Mouse (Mus musculus) MEL (cell line): Measurements from ENCODE around the gene Erp29. TPM values are rescaled to one million over a fixed set of nuclear protein-coding genes. Genes with fewer than 3 reads are reported as not detected.

Experiments used
- DNase-seq: peaks from one replicate; pipeline ENCODE4 v3.0.0; 2011; ENCODE audit warnings: low read depth, low spot score
- H3K27ac ChIP-seq: 2 replicates; pipeline ENCODE4 v1.5.1; 2012; ENCODE audit warnings: low read depth, mild to moderate bottlenecking, control low read depth, low read length, moderate library complexity; ENCODE audit not compliant: control insufficient read depth
- H3K27me3 ChIP-seq, 2 experiments: fragments of 150-350 bp in 1 of 2; sonication (generic) in 1 of 2; 2 replicates each; pipeline ENCODE4 v1.6.1; 2012; ENCODE audit warnings: low read length in 2 of 2, mild to moderate bottlenecking in 2 of 2, improper control_type of control experiment in 1 of 2, moderate library complexity in 1 of 2; ENCODE audit not compliant: insufficient read depth in 2 of 2, control insufficient read depth in 1 of 2
- H3K36me3 ChIP-seq, 2 experiments: 2 replicates each; pipeline ENCODE4 v1.6.1; 2012 to 2014; ENCODE audit warnings: low read length in 2 of 2, improper control_type of control experiment in 1 of 2, inconsistent platforms in 1 of 2, mild to moderate bottlenecking in 1 of 2; ENCODE audit not compliant: insufficient read depth in 2 of 2, control insufficient read depth in 1 of 2
- H3K4me1 ChIP-seq, 2 experiments: fragments of 150-350 bp in 1 of 2; sonication (generic) in 1 of 2; 2 replicates each; pipeline ENCODE4 v1.6.1; 2012; ENCODE audit warnings: low read length in 2 of 2, improper control_type of control experiment in 1 of 2, mild to moderate bottlenecking in 1 of 2; ENCODE audit not compliant: insufficient read depth in 2 of 2, control insufficient read depth in 1 of 2
- H3K4me3 ChIP-seq, 2 experiments: fragments of 150-350 bp in 1 of 2; sonication (generic) in 1 of 2; 2 replicates each; pipeline ENCODE4 v1.5.1; 2012; ENCODE audit warnings: low read depth in 2 of 2, low read length in 2 of 2, mild to moderate bottlenecking in 2 of 2, moderate library complexity in 2 of 2, control low read depth in 1 of 2, improper control_type of control experiment in 1 of 2; ENCODE audit not compliant: control insufficient read depth in 1 of 2, insufficient read depth in 1 of 2
- H3K79me2 ChIP-seq: 2 replicates; pipeline ENCODE4 v1.6.1; 2012; ENCODE audit warnings: mild to moderate bottlenecking, low read length, moderate library complexity; ENCODE audit not compliant: control insufficient read depth, poor library complexity, insufficient read depth
- H3K9ac ChIP-seq: 2 replicates; pipeline ENCODE4 v1.6.1; 2012; ENCODE audit warnings: low read depth, mild to moderate bottlenecking, control low read depth, low read length, moderate library complexity; ENCODE audit not compliant: control insufficient read depth, poor library complexity, severe bottlenecking
- H3K9me3 ChIP-seq: fragments of 150-350 bp; sonication (generic); replicated peaks from 2 replicates; pipeline ENCODE4 v1.6.1; 2012; ENCODE audit warnings: mild to moderate bottlenecking, low read length, improper control_type of control experiment, moderate library complexity; ENCODE audit not compliant: insufficient read depth
- CHD2 ChIP-seq: IDR thresholded peaks from 2 replicates; pipeline ENCODE4 v1.6.1; 2011; ENCODE audit warnings: low read length, improper control_type of control experiment
- CTCF ChIP-seq, 3 experiments: IDR thresholded peaks in 2 of 3; conservative IDR thresholded peaks in 1 of 3; 2 replicates each; pipeline ENCODE4 v1.5.1; 2011 to 2012; ENCODE audit warnings: low read length in 3 of 3, low read depth in 2 of 3, mild to moderate bottlenecking in 2 of 3, improper control_type of control experiment in 1 of 3, inconsistent platforms in 1 of 3, mixed read lengths in 1 of 3, moderate library complexity in 1 of 3; ENCODE audit not compliant: control insufficient read depth in 1 of 3, insufficient read depth in 1 of 3, poor library complexity in 1 of 3, severe bottlenecking in 1 of 3
- E2F4 ChIP-seq: IDR thresholded peaks from 2 replicates; pipeline ENCODE4 v1.6.1; 2011; ENCODE audit warnings: low read depth, low read length, improper control_type of control experiment, borderline replicate concordance
- EP300 ChIP-seq, 2 experiments: IDR thresholded peaks; 2 replicates each; pipeline ENCODE4 v1.6.1; 2011; ENCODE audit warnings: improper control_type of control experiment in 2 of 2, low read length in 2 of 2, low read depth in 1 of 2, mild to moderate bottlenecking in 1 of 2
- GATA1 ChIP-seq: IDR thresholded peaks from 2 replicates; pipeline ENCODE4 v1.6.1; 2011; ENCODE audit warnings: low read depth, low read length, improper control_type of control experiment
- HCFC1 ChIP-seq: IDR thresholded peaks from 2 replicates; pipeline ENCODE4 v1.6.1; 2012; ENCODE audit warnings: low read depth, mild to moderate bottlenecking, inconsistent platforms, low read length, improper control_type of control experiment, moderate library complexity
- JUND ChIP-seq: IDR thresholded peaks from 2 replicates; pipeline ENCODE4 v1.6.1; 2011; ENCODE audit warnings: low read depth, mild to moderate bottlenecking, improper control_type of control experiment, low read length
- KAT2A ChIP-seq: conservative IDR thresholded peaks from 2 replicates; pipeline ENCODE4 v1.6.1; 2012; ENCODE audit warnings: low read depth, low read length, improper control_type of control experiment, inconsistent platforms
- MAFK ChIP-seq: IDR thresholded peaks from 2 replicates; pipeline ENCODE4 v1.6.1; 2011; ENCODE audit warnings: low read depth, mild to moderate bottlenecking, low read length, improper control_type of control experiment, borderline replicate concordance
- MAZ ChIP-seq: IDR thresholded peaks from 2 replicates; pipeline ENCODE4 v1.6.1; 2012; ENCODE audit warnings: low read depth, mild to moderate bottlenecking, inconsistent platforms, low read length, improper control_type of control experiment
- MEF2A ChIP-seq: IDR thresholded peaks from 2 replicates; pipeline ENCODE4 v1.6.1; 2014; ENCODE audit warnings: low read depth, mild to moderate bottlenecking, inconsistent platforms, low read length, improper control_type of control experiment; ENCODE audit not compliant: poor library complexity, insufficient replicate concordance, severe bottlenecking; ENCODE audit errors: extremely low read depth
- MXI1 ChIP-seq: IDR thresholded peaks from 2 replicates; pipeline ENCODE4 v1.6.1; 2011; ENCODE audit warnings: mild to moderate bottlenecking, low read depth, low read length, improper control_type of control experiment
- POLR2A ChIP-seq, 2 experiments: IDR thresholded peaks; 2 replicates each; pipeline ENCODE4 v1.6.1; 2011 to 2012; ENCODE audit warnings: low read length in 2 of 2, mild to moderate bottlenecking in 2 of 2, control low read depth in 1 of 2, improper control_type of control experiment in 1 of 2, low read depth in 1 of 2, moderate library complexity in 1 of 2; ENCODE audit not compliant: control insufficient read depth in 1 of 2, insufficient read depth in 1 of 2, poor library complexity in 1 of 2
- RAD21 ChIP-seq: IDR thresholded peaks from 2 replicates; pipeline ENCODE4 v1.6.1; 2011; ENCODE audit warnings: mild to moderate bottlenecking, low read depth, low read length, improper control_type of control experiment
- RCOR1 ChIP-seq: IDR thresholded peaks from 2 replicates; pipeline ENCODE4 v1.6.1; 2012; ENCODE audit warnings: low read depth, mild to moderate bottlenecking, inconsistent platforms, low read length, improper control_type of control experiment
- SIN3A ChIP-seq: IDR thresholded peaks from 2 replicates; pipeline ENCODE4 v1.6.1; 2012; ENCODE audit warnings: low read length, improper control_type of control experiment, inconsistent platforms
- SMC3 ChIP-seq: IDR thresholded peaks from 2 replicates; pipeline ENCODE4 v1.6.1; 2011; ENCODE audit warnings: low read depth, low read length, improper control_type of control experiment
- UBTF ChIP-seq: IDR thresholded peaks from 2 replicates; pipeline ENCODE4 v1.6.1; 2012; ENCODE audit warnings: low read depth, mild to moderate bottlenecking, inconsistent platforms, low read length, improper control_type of control experiment, moderate library complexity, borderline replicate concordance; ENCODE audit not compliant: insufficient read depth
- USF1 ChIP-seq: IDR thresholded peaks from 2 replicates; pipeline ENCODE4 v1.6.1; 2014; ENCODE audit warnings: low read depth, mild to moderate bottlenecking, inconsistent platforms, low read length, improper control_type of control experiment, moderate library complexity
- USF2 ChIP-seq, 2 experiments: IDR thresholded peaks; 2 replicates each; pipeline ENCODE4 v1.6.1; 2011 to 2012; ENCODE audit warnings: improper control_type of control experiment in 2 of 2, low read length in 2 of 2, borderline replicate concordance in 1 of 2, inconsistent platforms in 1 of 2, low read depth in 1 of 2, mild to moderate bottlenecking in 1 of 2; ENCODE audit not compliant: insufficient read depth in 1 of 2
- ZMIZ1 ChIP-seq: IDR thresholded peaks from 2 replicates; pipeline ENCODE4 v1.6.1; 2012; ENCODE audit warnings: low read depth, mild to moderate bottlenecking, inconsistent platforms, low read length, improper control_type of control experiment, moderate library complexity
- polyA plus RNA-seq, 2 experiments: library from polyadenylated mRNA; stranded (reverse) in 1 of 2; unstranded in 1 of 2; fragments of >175 nt in 1 of 2; fragments of >200 nt in 1 of 2; gene quantifications; 2 replicates each; pipeline versions ENCODE4 v1.2.1 to v1.2.4; 2012; ENCODE audit warnings: low replicate concordance in 2 of 2, low read depth in 1 of 2; ENCODE audit not compliant: insufficient read length in 2 of 2, insufficient read depth in 1 of 2, missing spikeins in 1 of 2
- total RNA-seq: library from RNA; depleted of rRNA; stranded (reverse); fragments of 300-350 nt; gene quantifications from 2 replicates; pipeline ENCODE4 v1.2.3, GENCODE M21; 2012

Erp29 gene
- total and polyA plus RNA-seq, 3 experiments: 167 to 244 TPM; not detected in 1

- TF ChIP-seq ZMIZ1 (no peak), HCFC1 (no peak), RAD21 (no peak), E2F4 (no peak), JUND (no peak), CTCF (IDR thresholded peaks at IDR 0.05 in 2 of 3, conservative IDR thresholded peaks at IDR 0.05 in 1 of 3; ENCODE audit: control insufficient read depth in 1 of 3, insufficient read depth in 1 of 3, low read depth in 2 of 3, low read length in 3 of 3, poor library complexity in 1 of 3, severe bottlenecking in 1 of 3) (no peak), USF2 (IDR thresholded peaks at IDR 0.05; ENCODE audit: borderline replicate concordance in 1 of 2, insufficient read depth in 1 of 2, low read depth in 1 of 2, low read length in 2 of 2) (no peak), KAT2A (no peak; the same call in 1 of the 2 replicates), MEF2A (no peak), RCOR1 (peak; percentile 75), MAFK (peak; percentile 43; the same call in 1 of the 2 replicates), UBTF (no peak), MAZ (no peak), SMC3 (0 out of 2 replicates have a peak, but pooled peaks have one; percentile 5), GATA1 (peak; percentile 96), CHD2 (no peak; the same call in 1 of the 2 replicates), POLR2A (IDR thresholded peaks at IDR 0.05; ENCODE audit: control insufficient read depth in 1 of 2, insufficient read depth in 1 of 2, low read depth in 1 of 2, low read length in 2 of 2, poor library complexity in 1 of 2) (no peak), MXI1 (peak; percentile 66; the same call in 1 of the 2 replicates), EP300 (IDR thresholded peaks at IDR 0.05; ENCODE audit: low read depth in 1 of 2, low read length in 2 of 2) (peak; percentile 91 to 94)
These were observed 23.7 kb upstream of the Erp29 start (continued) for GRCm38 (mm10) chr5:121476040-121476439.

DNA sequence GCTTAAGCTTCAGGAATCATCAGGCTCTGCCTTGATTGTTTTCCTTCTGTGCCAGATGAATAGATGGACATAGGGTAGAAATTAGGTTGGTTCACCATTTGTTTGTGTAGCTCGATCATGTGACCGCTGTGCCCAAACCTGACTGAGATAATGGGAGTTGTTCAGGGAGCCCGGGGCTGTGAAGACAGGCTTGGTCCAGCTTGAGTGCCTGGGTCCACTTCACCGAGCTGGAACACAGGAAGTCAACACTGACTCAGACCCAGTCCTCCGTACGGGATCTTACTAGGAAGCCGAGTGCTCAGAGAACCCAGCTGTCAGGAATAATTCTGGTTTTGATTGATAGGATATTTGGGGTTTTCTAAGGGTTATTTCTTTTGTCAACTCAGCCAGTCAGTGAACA, 22.3 kb upstream of the Erp29 start:
- TF ChIP-seq USF1 (0 out of 2 replicates have a peak, but pooled peaks have one; percentile 30), SIN3A (no peak)
- Histone ChIP-seq H3K4me1 (peaks cover 11 to 20% of the 10 kb centered on the region in 2 experiments), H3K4me3 (no peak overlapping the region), H3K79me2 (no peaks in the 10 kb centered on the region), H3K36me3 (peaks cover 0 to 14% of the 10 kb centered on the region in 2 experiments; a peak in 2 of 4 replicates), H3K9ac (no peak overlapping the region), H3K27me3 (no peaks in the 10 kb centered on the region), H3K9me3 (no peaks in the 10 kb centered on the region), H3K27ac (no peak overlapping the region)
- no peak for DNase-seq
